Mouse (Mus musculus) midbrain, embryonic 16.5 days (tissue): ENCODE results near the gene Ybey. TPM values are rescaled to one million over a fixed set of nuclear protein-coding genes. Genes with fewer than 3 reads are reported as not detected.

ENCODE experiments used
- ATAC-seq: fragments of 200-750 bp; cut with Nextera tagmentation; 2 replicates; pipeline ENCODE4 v1.8.0; 2017; ENCODE audit warnings: moderate TSS enrichment
- H3K27ac ChIP-seq: fragments of 300-500 bp; sonication (generic); 2 replicates; pipeline ENCODE4 v1.5.1; 2014; ENCODE audit warnings: mild to moderate bottlenecking, low read length, mixed read lengths
- H3K27me3 ChIP-seq: fragments of 300-500 bp; sonication (generic); 2 replicates; pipeline ENCODE4 v1.6.1; 2014; ENCODE audit warnings: low read depth, low read length, mixed read lengths; ENCODE audit not compliant: control insufficient read depth, insufficient read depth
- H3K36me3 ChIP-seq: fragments of 300-500 bp; sonication (generic); 2 replicates; pipeline ENCODE4 v1.6.1; 2014; ENCODE audit warnings: mild to moderate bottlenecking, low read length, moderate library complexity, mixed read lengths; ENCODE audit not compliant: control insufficient read depth, insufficient read depth
- H3K4me1 ChIP-seq: fragments of 300-500 bp; sonication (generic); 2 replicates; pipeline ENCODE4 v1.6.1; 2014; ENCODE audit warnings: mild to moderate bottlenecking, low read length, mixed read lengths; ENCODE audit not compliant: control insufficient read depth, insufficient read depth
- H3K4me2 ChIP-seq: fragments of 300-500 bp; sonication (generic); 2 replicates; pipeline ENCODE4 v1.6.1; 2014; ENCODE audit warnings: mild to moderate bottlenecking, low read length, mixed read lengths
- H3K4me3 ChIP-seq: fragments of 300-500 bp; sonication (generic); 2 replicates; pipeline ENCODE4 v1.5.1; 2014; ENCODE audit warnings: low read depth, mild to moderate bottlenecking, low read length, moderate library complexity, mixed read lengths
- H3K9ac ChIP-seq: fragments of 300-500 bp; sonication (generic); 2 replicates; pipeline ENCODE4 v1.6.1; 2014; ENCODE audit warnings: low read depth, low read length, mixed read lengths
- H3K9me3 ChIP-seq: fragments of 300-500 bp; sonication (generic); replicated peaks from 2 replicates; pipeline ENCODE4 v1.6.1; 2014; ENCODE audit warnings: mild to moderate bottlenecking, low read length, mixed read lengths; ENCODE audit not compliant: control insufficient read depth, poor library complexity, severe bottlenecking
- WGBS: fragments of 180-500 bp; shearing (Covaris S2); extraction: QIAGEN DNeasy Blood & Tissue Kit; methylation state at CpG from one replicate; pipeline ENCODE4 v1.1.7; 2014; 5-methylcytosine and 5-hydroxymethylcytosine counted together
- polyA plus RNA-seq: library from polyadenylated mRNA; unstranded; fragments of >200 nt; fragmentation: Nextera tagmentation; extraction: Ambion mirVana; gene quantifications from 2 replicates; pipeline ENCODE4 v1.2.1, GENCODE M21; 2015

Ybey gene
- polyA plus RNA-seq: 6.4 and 6.7 TPM in 2 replicates

DNA sequence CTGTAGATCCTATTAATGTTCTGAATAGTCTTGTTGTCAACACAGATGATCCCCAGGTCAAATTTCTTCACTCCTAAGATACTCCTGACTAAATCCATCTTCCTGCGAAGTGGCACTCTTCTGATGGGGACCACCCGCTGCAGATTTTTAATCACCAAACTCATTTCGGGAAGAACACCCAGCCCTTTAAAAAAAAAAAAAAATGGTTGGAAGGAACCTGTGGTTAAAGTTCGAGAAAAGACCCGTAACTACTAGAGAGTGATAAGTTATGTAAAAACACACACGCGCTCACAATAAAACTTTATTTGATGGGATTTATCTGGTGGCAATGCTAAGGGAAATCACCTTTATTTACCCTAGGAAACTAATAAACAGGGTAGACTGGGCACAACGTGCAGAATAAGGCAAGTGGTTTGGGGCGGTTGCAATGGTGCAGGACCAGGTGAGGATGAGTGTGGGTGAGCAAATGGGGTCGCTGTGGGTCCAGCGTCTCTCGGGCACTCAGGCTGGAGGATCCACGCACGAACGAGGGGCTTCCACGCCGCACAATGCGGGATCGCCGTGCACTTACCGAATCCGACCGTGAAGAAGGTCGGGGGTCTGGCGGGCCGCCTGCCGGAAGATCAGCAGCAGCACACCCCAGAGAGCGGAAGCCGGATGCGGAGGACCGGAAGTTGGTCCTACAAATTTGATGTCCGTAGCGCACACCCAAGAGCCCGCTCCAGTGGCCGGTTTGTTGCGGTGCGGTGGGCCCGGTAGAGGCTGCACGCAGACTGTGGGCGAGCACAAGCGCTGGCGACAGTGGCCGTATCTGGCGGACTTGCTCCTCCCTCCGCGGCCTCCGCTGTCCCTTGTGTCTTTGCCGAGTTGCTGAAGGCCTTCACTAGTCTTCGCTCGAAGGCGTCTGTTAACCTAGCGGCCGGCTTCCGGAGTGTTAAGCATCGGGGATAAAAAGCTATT, at the start of gene Ybey, which contains the start of gene Mcm3ap:
Ybey (minus strand) TSS at position 912 of the 960 bp plus-strand sequence.
Mcm3ap (plus strand) TSS at position 725 of the 960 bp plus-strand sequence.
- peak within 1 kb of the TSS; percentile 83 for H3K9ac ChIP-seq
- H3K4me1 ChIP-seq: peaks cover 19% of the 10 kb centered on the region
- 1% methylated on average over 55 of the region's 55 CpGs for WGBS
- H3K4me3 ChIP-seq: peak within 1 kb of the TSS; percentile 81
- H3K27me3 ChIP-seq: no peaks in the 10 kb centered on the region
- peak within 1 kb of the TSS; percentile 71 for H3K4me2 ChIP-seq
- H3K9me3 ChIP-seq: no peaks in the 10 kb centered on the region
- ATAC-seq: peak; percentile 98
- peaks cover 17% of the 10 kb centered on the region for H3K36me3 ChIP-seq
- H3K27ac ChIP-seq: peak within 1 kb of the TSS; percentile 86

DNA sequence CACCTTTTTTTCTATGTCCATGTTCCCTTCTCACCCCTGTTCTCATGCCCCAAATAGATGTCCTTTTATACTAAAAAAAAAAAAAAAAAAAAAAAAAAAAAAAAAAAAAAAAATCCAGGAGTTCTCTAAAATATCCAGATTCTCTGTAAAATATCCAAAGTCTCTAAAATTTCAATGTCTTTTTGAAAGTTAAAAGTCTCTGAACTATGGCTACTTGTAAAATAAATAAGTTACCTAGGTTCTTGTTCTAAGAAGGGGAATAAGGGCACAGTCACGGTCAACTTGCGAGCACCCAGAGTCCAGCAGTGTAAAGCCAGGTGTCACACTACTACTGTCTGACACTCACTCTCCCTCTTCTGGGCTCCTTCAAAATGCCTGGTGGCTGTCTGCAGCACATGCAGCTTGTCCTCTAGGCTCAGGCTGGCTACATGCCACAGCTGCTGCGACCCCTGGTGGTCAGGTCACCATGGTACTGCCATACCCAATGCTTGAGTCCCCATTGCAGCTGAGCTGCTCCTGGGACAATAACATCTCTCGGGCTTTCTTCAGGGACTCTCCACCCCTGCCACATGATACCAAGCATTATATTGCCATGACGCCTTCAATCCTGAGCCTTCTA, 44.2 kb upstream of the Ybey start:
- no peaks in the 10 kb centered on the region for H3K27me3 ChIP-seq
- no peak for ATAC-seq
- WGBS: 48% methylated on average over 5 of the region's 5 CpGs
- no peak overlapping the region for H3K9ac ChIP-seq
- no peak overlapping the region for H3K27ac ChIP-seq
- no peak overlapping the region for H3K4me3 ChIP-seq
- no peaks in the 10 kb centered on the region for H3K9me3 ChIP-seq
- no peaks in the 10 kb centered on the region for H3K4me1 ChIP-seq
- H3K4me2 ChIP-seq: no peak overlapping the region
- H3K36me3 ChIP-seq: peaks cover 35% of the 10 kb centered on the region

GRCm38 (mm10) chr10:76505865-76506264, 37.0 kb upstream of the Ybey start:
- Histone ChIP-seq H3K9ac (no peak overlapping the region), H3K36me3 (peaks cover 57% of the 10 kb centered on the region), H3K4me1 (no peaks in the 10 kb centered on the region), H3K27me3 (no peaks in the 10 kb centered on the region), H3K4me2 (no peak overlapping the region), H3K4me3 (no peak overlapping the region), H3K27ac (no peak overlapping the region), H3K9me3 (no peaks in the 10 kb centered on the region)
- ATAC-seq: no peak
- WGBS: 96% methylated on average over 7 of the region's 7 CpGs

DNA sequence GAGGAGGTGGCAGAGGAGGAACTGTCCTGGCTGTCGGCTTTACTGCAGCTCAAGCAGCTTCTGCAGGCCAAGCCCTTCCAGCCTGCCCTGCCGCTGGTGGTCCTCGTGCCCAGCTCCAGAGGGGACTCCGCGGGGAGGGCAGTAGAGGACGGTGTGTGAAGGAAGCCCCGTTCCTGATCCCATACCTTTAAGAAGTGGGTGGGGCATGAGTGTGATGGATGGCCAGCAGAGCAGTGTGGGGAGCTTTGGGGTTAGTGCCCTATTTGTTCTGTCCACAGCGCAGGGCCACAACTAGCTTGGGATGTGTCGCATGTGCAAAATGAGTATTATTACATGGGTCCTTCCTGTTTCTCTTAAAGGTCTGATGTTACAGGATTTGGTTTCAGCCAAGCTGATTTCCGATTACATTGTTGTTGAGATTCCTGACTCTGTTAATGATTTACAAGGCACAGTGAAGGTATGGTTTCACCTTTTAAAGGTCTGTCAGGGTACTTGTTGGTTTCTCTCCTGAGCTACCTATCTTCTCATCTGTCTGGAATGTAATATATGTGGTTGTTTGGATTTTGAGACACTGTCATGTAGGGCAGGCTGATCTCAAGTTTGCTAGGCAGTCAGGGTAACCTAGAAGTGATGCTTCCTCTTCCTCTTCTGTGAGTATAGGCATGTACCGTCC, 35.5 kb upstream of the Ybey start:
- no peaks in the 10 kb centered on the region for H3K4me1 ChIP-seq
- 96% methylated on average over 11 of the region's 11 CpGs for WGBS
- no peak overlapping the region for H3K9ac ChIP-seq
- H3K27ac ChIP-seq: no peak overlapping the region
- peaks cover 59% of the 10 kb centered on the region for H3K36me3 ChIP-seq
- no peaks in the 10 kb centered on the region for H3K9me3 ChIP-seq
- no peaks in the 10 kb centered on the region for H3K27me3 ChIP-seq
- H3K4me3 ChIP-seq: no peak overlapping the region
- no peak for ATAC-seq
- no peak overlapping the region for H3K4me2 ChIP-seq

DNA sequence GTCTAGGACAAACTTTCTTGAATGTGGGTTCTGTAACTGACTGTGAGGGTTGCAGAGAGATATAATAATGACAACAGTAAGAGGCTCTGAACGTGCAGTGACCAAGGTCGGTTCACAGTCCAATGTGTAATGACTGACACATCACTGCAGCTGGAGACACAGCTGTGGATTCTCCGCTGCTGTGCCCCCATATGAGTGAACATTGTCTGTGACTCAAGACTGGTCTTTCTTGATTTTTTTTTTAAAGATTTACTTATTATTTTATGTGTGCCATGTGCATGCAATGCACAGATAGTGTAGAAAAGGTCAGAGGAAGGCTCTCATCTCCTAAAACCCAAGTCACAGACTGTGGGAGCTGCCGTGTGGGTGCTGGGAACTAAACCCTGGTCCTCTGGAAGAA, 28.6 kb upstream of the Ybey start:
- Histone ChIP-seq H3K36me3 (peaks cover 55% of the 10 kb centered on the region), H3K27me3 (no peaks in the 10 kb centered on the region), H3K4me3 (no peak overlapping the region), H3K4me1 (no peaks in the 10 kb centered on the region), H3K9me3 (no peaks in the 10 kb centered on the region), H3K4me2 (no peak overlapping the region), H3K27ac (no peak overlapping the region), H3K9ac (no peak overlapping the region)
- no peak for ATAC-seq
- WGBS: 97% methylated on average over 4 of the region's 4 CpGs

- Histone ChIP-seq H3K27ac (no peak overlapping the region), H3K4me1 (no peaks in the 10 kb centered on the region), H3K9me3 (no peaks in the 10 kb centered on the region), H3K36me3 (peaks cover 48% of the 10 kb centered on the region), H3K9ac (no peak overlapping the region), H3K27me3 (no peaks in the 10 kb centered on the region), H3K4me3 (no peak overlapping the region), H3K4me2 (no peak overlapping the region)
- 94% methylated on average over 7 of the region's 7 CpGs for WGBS
- ATAC-seq: no peak
These were observed 27.5 kb upstream of the Ybey start for GRCm38 (mm10) chr10:76496366-76496765.

DNA sequence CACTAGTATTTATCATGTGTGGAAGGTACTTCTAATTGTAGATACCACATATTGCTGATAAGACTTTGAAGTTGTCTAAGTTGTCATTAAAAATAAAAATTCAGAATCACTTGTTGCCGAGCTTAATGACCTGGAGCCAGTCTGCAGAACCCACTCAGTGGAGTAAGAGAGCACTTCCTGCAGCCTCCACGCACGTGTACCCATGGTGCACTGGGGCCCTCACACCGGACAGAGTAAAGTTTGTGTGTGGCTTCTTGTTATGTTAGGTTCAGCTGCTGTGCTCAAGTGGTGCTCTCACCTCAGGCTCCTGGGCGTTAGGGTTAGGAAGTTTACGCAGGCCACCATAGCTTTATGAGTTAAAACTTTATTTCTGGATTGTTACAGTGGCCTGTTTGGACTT, 26.6 kb upstream of the Ybey start:
- Histone ChIP-seq H3K4me3 (no peak overlapping the region), H3K27ac (no peak overlapping the region), H3K9ac (no peak overlapping the region), H3K4me2 (no peak overlapping the region), H3K27me3 (no peaks in the 10 kb centered on the region), H3K9me3 (no peaks in the 10 kb centered on the region), H3K4me1 (no peaks in the 10 kb centered on the region), H3K36me3 (peaks cover 53% of the 10 kb centered on the region)
- no peak for ATAC-seq
- 94% methylated on average over 6 of the region's 6 CpGs for WGBS

- 90% methylated on average over 1 of the region's 1 CpGs for WGBS
These were observed 24.6 kb upstream of the Ybey start for GRCm38 (mm10) chr10:76493527-76493926.

More at GRCm38 (mm10) chr10:76493527-76493926, 24.6 kb upstream of the Ybey start:
- no peak overlapping the region for H3K4me2 ChIP-seq
- no peak overlapping the region for H3K9ac ChIP-seq
- no peaks in the 10 kb centered on the region for H3K9me3 ChIP-seq
- no peak overlapping the region for H3K4me3 ChIP-seq
- ATAC-seq: no peak
- H3K36me3 ChIP-seq: peaks cover 59% of the 10 kb centered on the region
- no peak overlapping the region for H3K27ac ChIP-seq
- no peaks in the 10 kb centered on the region for H3K27me3 ChIP-seq
- H3K4me1 ChIP-seq: no peaks in the 10 kb centered on the region
